Mouse (Mus musculus) brain, embryonic 14.5 days (tissue): ENCODE data around the gene Tigd3.

Experiments
- CTCF ChIP-seq: fragments of 200-500 bp; IDR thresholded peaks from 2 replicates; pipeline ENCODE4 v1.5.1; 2012; ENCODE audit warnings: inconsistent platforms, mild to moderate bottlenecking, moderate library complexity, borderline replicate concordance; ENCODE audit not compliant: insufficient read depth, insufficient read length; ENCODE audit errors: extremely low read depth
- POLR2A ChIP-seq: fragments of 200-500 bp; IDR thresholded peaks from 2 replicates; pipeline ENCODE4 v1.6.1; 2012; ENCODE audit warnings: mild to moderate bottlenecking, inconsistent platforms, borderline replicate concordance; ENCODE audit not compliant: poor library complexity, insufficient read depth, insufficient read length, severe bottlenecking; ENCODE audit errors: extremely low read depth

DNA sequence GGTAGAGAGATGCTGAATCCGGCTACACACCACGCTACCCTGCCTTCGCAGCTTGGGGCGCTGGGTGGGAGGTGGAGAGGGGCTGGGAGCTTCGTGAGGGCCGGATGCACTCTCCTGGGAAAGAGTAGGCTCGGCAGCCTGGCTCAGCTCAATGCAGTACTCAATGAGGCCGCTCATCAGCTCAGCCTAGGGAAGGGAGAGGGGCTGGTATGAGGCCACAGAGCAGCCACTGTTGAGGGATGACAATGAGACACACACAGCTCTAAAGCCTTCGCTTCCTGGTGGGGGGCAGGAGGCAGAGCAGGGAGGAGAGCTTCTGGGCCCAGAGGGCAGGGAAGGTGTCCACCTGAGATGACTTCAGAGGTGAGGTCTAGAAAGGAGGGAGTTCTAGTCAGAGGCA lies 37.3 kb downstream of the Tigd3 start:
- no peak for TF ChIP-seq CTCF
- no peak for TF ChIP-seq POLR2A
